Mouse (Mus musculus): ENCODE results near the gene Pros1. TPM values are rescaled to one million over a fixed set of nuclear protein-coding genes. Genes with fewer than 3 reads are reported as not detected.

The Pros1 gene
- 213 TPM for polyA plus RNA-seq (2021)

GRCm38 (mm10) chr16:62854191-62855068 is at the start of gene Pros1:
Pros1 (plus strand) TSS chr16:62854307.
- TF ChIP-seq CTCF (IDR thresholded peaks at IDR 0.05): no peak
- POLR2A ChIA-PET: no interaction called here
- in situ Hi-C loops (cut with MboI; ENCODE audit: low pct_unique_long_range_greater_than_20kb): no loop called here
- H3K27me3 ChIP-seq: no peaks in the 10 kb centered on the region
- ATAC-seq: peak; percentile 90
- CTCF ChIA-PET: interaction anchor here (2.1 kb wide), 1 partner anchor 28 kb away, joined by 7 read pairs; no protein-coding TSS in a partner anchor
- no peak for DNase-seq (ENCODE audit: low read depth, low spot score)

DNA sequence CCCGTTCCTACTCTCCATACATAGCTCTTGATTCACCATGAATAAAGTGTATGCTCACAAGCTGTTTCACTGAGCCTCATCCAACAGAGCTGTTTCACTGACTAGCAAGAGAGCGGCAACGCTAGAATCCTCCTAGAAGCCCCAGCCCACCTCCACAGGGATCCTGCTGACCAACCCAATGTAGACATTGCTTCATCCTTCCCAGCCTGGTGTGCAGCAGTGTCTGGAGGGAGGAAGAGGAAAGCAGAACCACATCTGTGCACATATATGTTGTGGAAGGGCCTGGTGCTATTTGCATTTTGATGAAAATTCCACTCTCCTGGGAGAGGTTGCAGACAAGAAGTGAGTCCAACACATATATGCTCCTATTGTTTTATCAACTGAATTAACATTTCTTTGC is 49.5 kb upstream of the Pros1 start:
- no peak for ATAC-seq
- TF ChIP-seq CTCF (IDR thresholded peaks at IDR 0.05): no peak

GRCm38 (mm10) chr16:62807249-62807979 is 46.7 kb upstream of the Pros1 start:
- ChIA-PET CTCF (interaction anchor here (1.7 to 2.3 kb wide), 2 partner anchors 11 to 25 kb away, joined by 5 to 8 read pairs; no protein-coding TSS in a partner anchor), POLR2A (no interaction called here)
- no peaks in the 10 kb centered on the region for H3K27me3 ChIP-seq
- DNase-seq (ENCODE audit: low read depth, low spot score): no peak
- no peak for ATAC-seq
- TF ChIP-seq CTCF (IDR thresholded peaks at IDR 0.05): no peak
- in situ Hi-C loops (cut with MboI; ENCODE audit: low pct_unique_long_range_greater_than_20kb): no loop called here

More for the DNA sequence above, 49.5 kb upstream of the Pros1 start:
- in situ Hi-C loops (cut with MboI; ENCODE audit: low pct_unique_long_range_greater_than_20kb): no loop called here
- H3K27me3 ChIP-seq: no peaks in the 10 kb centered on the region
- no peak for DNase-seq (ENCODE audit: low read depth, low spot score)
- ChIA-PET CTCF (interaction anchor here (1.2 to 1.6 kb wide), 2 partner anchors 28 to 39 kb away, joined by 3 to 4 read pairs; no protein-coding TSS in a partner anchor), POLR2A (no interaction called here)

DNA sequence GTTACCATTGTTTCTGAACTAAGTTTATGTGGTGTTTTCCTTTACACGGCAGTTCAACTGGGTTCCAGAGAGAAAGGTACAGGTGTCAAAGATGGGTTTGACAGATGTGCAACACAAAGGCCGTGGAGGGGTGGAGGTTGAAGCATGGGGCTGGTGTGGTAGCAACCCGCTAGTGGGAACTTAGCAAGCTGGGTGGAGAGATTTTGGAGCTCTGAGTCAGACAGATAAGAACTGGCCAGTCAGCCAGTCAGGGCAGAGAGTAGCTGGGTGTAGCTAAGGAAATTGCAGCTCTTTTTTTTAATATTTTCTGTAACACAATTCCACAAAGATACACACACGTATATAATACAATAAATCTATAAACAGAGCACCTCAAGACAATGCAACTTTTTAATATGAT is 43.3 kb upstream of the Pros1 start:
- no peak for DNase-seq (ENCODE audit: low read depth, low spot score)
- CTCF ChIA-PET: interaction anchor here (0.9 kb wide), 1 partner anchor 15 kb away, joined by 5 read pairs; no protein-coding TSS in a partner anchor
- no peaks in the 10 kb centered on the region for H3K27me3 ChIP-seq
- POLR2A ChIA-PET: interaction anchor here (0.6 kb wide), 1 partner anchor 11 kb away, joined by 3 read pairs; no protein-coding TSS in a partner anchor
- in situ Hi-C loops (cut with MboI; ENCODE audit: low pct_unique_long_range_greater_than_20kb): no loop called here
- no peak for TF ChIP-seq CTCF (IDR thresholded peaks at IDR 0.05)
- no peak for ATAC-seq

GRCm38 (mm10) chr16:62813790-62814189 is 40.3 kb upstream of the Pros1 start:
- TF ChIP-seq CTCF (IDR thresholded peaks at IDR 0.05): no peak
- POLR2A ChIA-PET: no interaction called here
- in situ Hi-C loops (cut with MboI; ENCODE audit: low pct_unique_long_range_greater_than_20kb): no loop called here
- no peaks in the 10 kb centered on the region for H3K27me3 ChIP-seq
- CTCF ChIA-PET: interaction anchor here (0.7 kb wide), 1 partner anchor 18 kb away, joined by 4 read pairs; no protein-coding TSS in a partner anchor
- DNase-seq (ENCODE audit: low read depth, low spot score) (no peak), ATAC-seq (no peak)

DNA sequence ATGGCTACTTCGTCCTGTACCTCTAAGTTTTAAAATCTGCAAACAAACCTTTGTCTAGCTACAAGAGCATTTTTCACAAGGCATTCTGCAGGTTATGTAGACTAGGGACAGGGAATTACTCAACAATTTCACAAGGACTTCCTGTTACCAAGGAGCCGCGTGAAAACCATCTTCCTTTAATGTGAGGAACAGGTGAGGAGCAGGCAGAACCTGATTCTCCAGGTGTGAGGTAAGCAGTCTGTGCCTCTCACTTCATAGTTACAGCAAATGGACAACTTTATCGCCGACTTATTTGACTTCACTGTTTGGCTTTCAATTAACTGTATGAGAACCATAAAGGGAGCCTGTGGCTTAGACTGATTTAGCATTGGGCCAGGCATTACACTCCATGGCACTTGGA is 39.6 kb upstream of the Pros1 start, which contains the start of gene Stx19:
Stx19 (plus strand) TSS at position 186 of the 400 bp plus-strand sequence.
- CTCF ChIA-PET: interaction anchor here (0.7 kb wide), 1 partner anchor 17 kb away, joined by 4 read pairs; no protein-coding TSS in a partner anchor
- in situ Hi-C loops (cut with MboI; ENCODE audit: low pct_unique_long_range_greater_than_20kb): no loop called here

DNA sequence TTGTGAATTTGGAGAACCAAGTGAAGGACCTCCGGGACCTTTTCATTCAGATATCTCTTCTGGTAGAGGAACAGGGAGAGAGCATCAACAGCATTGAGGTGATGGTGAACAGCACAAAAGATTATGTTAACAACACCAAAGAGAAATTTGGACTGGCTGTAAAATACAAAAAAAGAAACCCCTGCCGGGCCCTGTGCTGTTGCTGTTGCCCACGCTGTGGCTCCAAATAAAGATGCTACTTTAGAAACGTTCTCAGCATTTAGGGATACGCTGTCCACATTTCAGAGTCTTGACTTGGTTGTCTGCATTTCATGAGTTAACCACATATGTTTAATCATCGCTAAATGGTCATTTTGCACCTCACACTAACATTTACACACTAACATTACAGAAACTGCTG is 31.6 kb upstream of the Pros1 start:
- no peak for TF ChIP-seq CTCF (IDR thresholded peaks at IDR 0.05)
- ATAC-seq (no peak), DNase-seq (ENCODE audit: low read depth, low spot score) (no peak)
- in situ Hi-C loops (cut with MboI; ENCODE audit: low pct_unique_long_range_greater_than_20kb): no loop called here
- POLR2A ChIA-PET: no interaction called here
- H3K27me3 ChIP-seq: no peaks in the 10 kb centered on the region
- CTCF ChIA-PET: interaction anchor here (1.1 kb wide), 1 partner anchor 21 kb away, joined by 3 read pairs; no protein-coding TSS in a partner anchor

More for the DNA sequence above, 39.6 kb upstream of the Pros1 start, which contains the start of gene Stx19:
- DNase-seq (ENCODE audit: low read depth, low spot score): no peak
- TF ChIP-seq CTCF (IDR thresholded peaks at IDR 0.05): no peak
- H3K27me3 ChIP-seq: no peaks in the 10 kb centered on the region
- POLR2A ChIA-PET: no interaction called here
- ATAC-seq: no peak

DNA sequence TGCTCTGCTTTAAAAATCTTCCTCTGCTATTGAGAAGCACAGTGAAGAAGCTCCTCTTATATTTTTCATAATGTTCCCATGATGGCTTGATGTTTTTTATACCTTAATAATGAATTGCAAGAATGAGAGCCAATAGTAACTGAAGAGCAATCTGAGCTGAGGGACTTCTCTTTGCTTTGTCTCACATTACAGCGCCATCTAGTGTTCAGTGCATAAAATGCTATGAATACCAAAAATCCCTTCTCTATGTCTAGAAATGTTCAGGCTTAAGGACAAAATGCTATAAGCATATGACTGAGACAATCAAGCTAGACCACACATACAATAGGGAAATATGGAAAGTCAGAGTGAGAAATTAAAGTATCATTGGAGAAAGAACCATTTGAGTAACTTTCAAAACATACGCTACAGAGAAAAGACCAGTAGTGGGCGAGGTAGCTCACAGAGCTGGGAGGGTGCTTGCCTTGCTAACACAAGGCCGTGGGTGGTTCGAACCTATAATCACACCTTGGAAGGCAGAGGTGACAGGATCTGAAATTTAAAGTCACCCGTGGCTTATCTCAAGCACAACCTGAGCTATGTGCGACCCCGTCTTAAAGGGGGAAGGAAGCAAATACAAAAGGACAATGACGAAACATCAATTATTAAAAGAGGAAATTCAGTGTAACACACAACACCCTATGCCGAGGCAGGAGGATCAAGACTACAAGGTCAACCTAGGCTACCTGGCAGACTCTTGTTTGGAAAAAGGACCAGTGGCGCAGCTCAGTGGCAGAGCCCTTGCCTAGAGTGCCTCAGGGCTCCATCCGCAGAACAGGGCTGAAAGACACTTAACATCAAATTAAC is 27.7 kb upstream of the Pros1 start:
- ChIA-PET CTCF (interaction anchor here (0.7 to 3.0 kb wide), 24 partner anchors 8 to 85 kb away, joined by 3 to 14 read pairs (median 4); partner anchors contain the start of genes Arl13b, Nsun3 and Pros1), POLR2A (no interaction called here)
- H3K27me3 ChIP-seq: no peaks in the 10 kb centered on the region
- in situ Hi-C loops (cut with MboI; ENCODE audit: low pct_unique_long_range_greater_than_20kb): no loop called here
- peak; percentile 71 for ATAC-seq
- peak; percentile 69 for TF ChIP-seq CTCF (IDR thresholded peaks at IDR 0.05)
- DNase-seq (ENCODE audit: low read depth, low spot score): no peak

DNA sequence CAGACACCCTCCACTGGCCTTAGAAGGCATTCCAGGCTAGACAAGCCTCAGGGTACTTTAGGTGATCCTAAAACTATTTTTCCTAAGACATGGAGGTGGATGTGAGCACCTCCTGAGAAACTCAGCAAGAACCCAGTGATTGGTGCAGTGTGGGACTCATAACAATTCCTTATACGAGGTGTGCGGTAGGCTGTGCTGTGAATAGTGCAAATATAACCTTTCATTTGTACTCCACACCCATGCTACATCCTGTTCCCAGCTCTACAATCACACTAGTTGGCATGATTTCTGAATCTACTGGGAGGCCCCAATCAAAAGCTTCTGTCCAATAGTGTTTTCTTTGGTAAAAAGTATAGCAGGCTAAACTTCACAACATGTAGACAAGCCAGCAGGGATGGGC is 22.1 kb upstream of the Pros1 start:
- in situ Hi-C loops (cut with MboI; ENCODE audit: low pct_unique_long_range_greater_than_20kb): no loop called here
- no peak for DNase-seq (ENCODE audit: low read depth, low spot score)
- peak; percentile 23 for ATAC-seq
- ChIA-PET POLR2A (no interaction called here), CTCF (interaction anchor here (0.7 to 2.5 kb wide), 16 partner anchors 8 to 59 kb away, joined by 3 to 16 read pairs (median 4); partner anchors contain the start of gene Stx19)
- TF ChIP-seq CTCF (IDR thresholded peaks at IDR 0.05): no peak
- H3K27me3 ChIP-seq: no peaks in the 10 kb centered on the region
